10 mouse cellular contexts compared by ENCODE assay signal in genomic region chr9:60561641-60562289, GRCm38 (mm10). TPM values are rescaled to one million over a fixed set of nuclear protein-coding genes. Genes with fewer than 3 reads are reported as not detected.
A peak's percentile ranks its signal among the peaks of the same experiment; 100 is the strongest.
DNase-seq lines count a peak whose midpoint lies in the region; ATAC-seq lines count a peak whose summit lies in the region.
"Had no signal": no experiment of that assay in that cellular context is flagged by ENCODE, and none has a peak within 500 bp of the region (broad histone marks: within the 10 kb centered on the region; RNA-seq: fewer than 3 reads in every experiment).

No protein-coding gene starts in this region.

- peaks cover 3% of the 10 kb centered on the region; the same call in 1 of the 2 replicates for H3K4me1 ChIP-seq in hindbrain, embryonic 14.5 days (replicated peaks; ENCODE audit: control insufficient read depth, insufficient read depth, low read length)
- H3K4me1 ChIP-seq in hindbrain, embryonic 13.5 days (replicated peaks) = peaks cover 11% of the 10 kb centered on the region
- H3K4me1 ChIP-seq in embryonic facial prominence, embryonic 14.5 days (ENCODE audit: control insufficient read depth, insufficient read depth, low read length) = peaks cover 12% of the 10 kb centered on the region
- H3K4me1 ChIP-seq in midbrain, embryonic 13.5 days (replicated peaks) = peaks cover 12% of the 10 kb centered on the region

- no peak for ATAC-seq in hindbrain, embryonic 14.5 days (ENCODE audit: low FRiP score)
- ATAC-seq in hindbrain, embryonic 13.5 days (ENCODE audit: low FRiP score) = no peak
- no peak for ATAC-seq in embryonic facial prominence, embryonic 14.5 days (ENCODE audit: low read depth)
- no peak for ATAC-seq in midbrain, embryonic 13.5 days

- H3K27me3 ChIP-seq in hindbrain, embryonic 14.5 days (ENCODE audit: control insufficient read depth, insufficient read depth, low read length) = no peaks in the 10 kb centered on the region
- H3K27me3 ChIP-seq in hindbrain, embryonic 13.5 days = no peaks in the 10 kb centered on the region
- H3K27me3 ChIP-seq in embryonic facial prominence, embryonic 14.5 days (replicated peaks; ENCODE audit: control insufficient read depth, insufficient read depth, low read length) = no peaks in the 10 kb centered on the region
- H3K27me3 ChIP-seq in midbrain, embryonic 13.5 days = no peaks in the 10 kb centered on the region

- no peak overlapping the region for H3K4me2 ChIP-seq in hindbrain, embryonic 14.5 days (replicated peaks)
- H3K4me2 ChIP-seq in hindbrain, embryonic 13.5 days = no peak overlapping the region
- H3K4me2 ChIP-seq in embryonic facial prominence, embryonic 14.5 days (ENCODE audit: low read depth, low read length) = no peak overlapping the region
- no peak overlapping the region for H3K4me2 ChIP-seq in midbrain, embryonic 13.5 days (replicated peaks)

- H3K36me3 ChIP-seq in hindbrain, embryonic 14.5 days (replicated peaks; ENCODE audit: control insufficient read depth, insufficient read depth) = no peaks in the 10 kb centered on the region
- H3K36me3 ChIP-seq in hindbrain, embryonic 13.5 days = no peaks in the 10 kb centered on the region
- no peaks in the 10 kb centered on the region for H3K36me3 ChIP-seq in embryonic facial prominence, embryonic 14.5 days (ENCODE audit: control insufficient read depth, insufficient read depth, low read length)
- H3K36me3 ChIP-seq in midbrain, embryonic 13.5 days = no peaks in the 10 kb centered on the region
- H3K36me3 ChIP-seq: G1E had no signal

- H3K9me3 ChIP-seq in hindbrain, embryonic 14.5 days (ENCODE audit: control insufficient read depth, low read length) = no peaks in the 10 kb centered on the region
- H3K9me3 ChIP-seq in hindbrain, embryonic 13.5 days = no peaks in the 10 kb centered on the region
- H3K9me3 ChIP-seq in embryonic facial prominence, embryonic 14.5 days (ENCODE audit: control insufficient read depth, low read length) = no peaks in the 10 kb centered on the region
- no peaks in the 10 kb centered on the region for H3K9me3 ChIP-seq in midbrain, embryonic 13.5 days
- H3K9me3 ChIP-seq: G1E had no signal

- no peak overlapping the region for H3K4me3 ChIP-seq in hindbrain, embryonic 14.5 days (replicated peaks; ENCODE audit: low read length)
- no peak overlapping the region for H3K4me3 ChIP-seq in hindbrain, embryonic 13.5 days
- H3K4me3 ChIP-seq in embryonic facial prominence, embryonic 14.5 days (ENCODE audit: low read depth, low read length) = no peak overlapping the region
- H3K4me3 ChIP-seq in midbrain, embryonic 13.5 days (replicated peaks) = no peak overlapping the region

- H3K27ac ChIP-seq in hindbrain, embryonic 14.5 days = no peak overlapping the region
- no peak overlapping the region for H3K27ac ChIP-seq in hindbrain, embryonic 13.5 days
- peak overlapping the region; percentile 39; the same call in 1 of the 2 replicates for H3K27ac ChIP-seq in embryonic facial prominence, embryonic 14.5 days (replicated peaks; ENCODE audit: low read depth, low read length)
- 0 out of 2 replicates have a peak overlapping the region, but pooled peaks have one; percentile 19 for H3K27ac ChIP-seq in midbrain, embryonic 13.5 days

- no peak overlapping the region for H3K9ac ChIP-seq in hindbrain, embryonic 14.5 days
- H3K9ac ChIP-seq in hindbrain, embryonic 13.5 days = no peak overlapping the region
- H3K9ac ChIP-seq in embryonic facial prominence, embryonic 14.5 days (ENCODE audit: low read depth, low read length) = no peak overlapping the region
- H3K9ac ChIP-seq in midbrain, embryonic 13.5 days (replicated peaks) = no peak overlapping the region; the same call in 1 of the 2 replicates

- WGBS in hindbrain, embryonic 14.5 days = 61% methylated on average over 9 of the region's 9 CpGs
- 66% methylated on average over 8 of the region's 9 CpGs for WGBS in hindbrain, embryonic 13.5 days
- 52% methylated on average over 8 of the region's 9 CpGs for WGBS in embryonic facial prominence, embryonic 14.5 days
- WGBS in midbrain, embryonic 13.5 days = 68% methylated on average over 9 of the region's 9 CpGs

- peak; percentile 61 for DNase-seq in hindbrain, embryonic 14.5 days (ENCODE audit: low spot score)
- DNase-seq in NIH3T3 (ENCODE audit: low read depth) = peak; percentile 11
- DNase-seq in embryonic facial prominence, embryonic 14.5 days (ENCODE audit: low spot score) = peak; percentile 69
- DNase-seq in gastrocnemius, adult 18-20 months (ENCODE audit: low spot score) = no peak
- no peak for DNase-seq in cerebellum, postnatal 25 days
- DNase-seq in natural killer cell, adult 2 months (ENCODE audit: low spot score in 2 of 2) = no peak
- DNase-seq: lung, adult 18-20 months had no signal

RNA-seq across cellular contexts. Expression of gene Thsd4, which starts 39.9 kb away (rescaled TPM):
- polyA plus RNA-seq in hindbrain, embryonic 14.5 days (2014; fragmentation: Nextera tagmentation; extraction: Ambion mirVana) = 4.1 and 6.4 TPM in 2 replicates
- 6.2 and 8.1 TPM in 2 replicates for polyA plus RNA-seq in hindbrain, embryonic 13.5 days (2015; fragmentation: Nextera tagmentation; extraction: Ambion mirVana)
- polyA plus RNA-seq in embryonic facial prominence, embryonic 14.5 days (2014; fragmentation: Nextera tagmentation; extraction: Ambion mirVana) = 26.1 and 28.1 TPM in 2 replicates
- polyA plus RNA-seq in midbrain, embryonic 13.5 days (2015; fragmentation: Nextera tagmentation; extraction: Ambion mirVana) = 8.0 and 9.9 TPM in 2 replicates
- under 1 TPM; 0.45 to 0.82 TPM for total RNA-seq in gastrocnemius, adult 18-20 months (2021)

Comparison
In these comparisons a context has a peak if more than half of its experiments do, and no peak if none do; other contexts are left out.
1. DNase-seq: peak in hindbrain, embryonic 14.5 days (single experiment), NIH3T3 (single experiment) and embryonic facial prominence, embryonic 14.5 days (single experiment); none in gastrocnemius, adult 18-20 months (single experiment), cerebellum, postnatal 25 days (0 of 2) and natural killer cell, adult 2 months (0 of 2).
2. H3K27ac ChIP-seq: peak in embryonic facial prominence, embryonic 14.5 days (single experiment) and midbrain, embryonic 13.5 days (single experiment); none in hindbrain, embryonic 14.5 days (single experiment) and hindbrain, embryonic 13.5 days (single experiment).